Mouse (Mus musculus) neural tube, embryonic 11.5 days (tissue): ENCODE measurements at regions not wholly inside any gene's neighbourhood (a gene's known extent, or its start where the extent isn't known, plus 50 kb on each side); places are given as distances from the start of the nearest gene placed in this dataset.

Source experiments
- ATAC-seq: fragments of 200-750 bp; cut with Nextera tagmentation; 2 replicates; pipeline ENCODE4 v1.8.0; 2017; ENCODE audit warnings: moderate number of reproducible peaks, mild to moderate bottlenecking, moderate TSS enrichment, moderate library complexity; ENCODE audit not compliant: insufficient read depth, low FRiP score, low TSS enrichment
- DNase-seq: peaks from one replicate; pipeline ENCODE4 v3.0.0-alpha.2; 2015; ENCODE audit warnings: low spot score
- H3K27ac ChIP-seq: fragments of 300-500 bp; sonication (generic); 2 replicates; pipeline ENCODE4 v1.5.1; 2014; ENCODE audit warnings: low read depth, mild to moderate bottlenecking, low read length
- H3K27me3 ChIP-seq: fragments of 300-500 bp; sonication (generic); 2 replicates; pipeline ENCODE4 v1.6.1; 2014; ENCODE audit warnings: mild to moderate bottlenecking, low read length, mixed read lengths; ENCODE audit not compliant: control insufficient read depth, insufficient read depth
- H3K36me3 ChIP-seq: fragments of 300-500 bp; sonication (generic); 2 replicates; pipeline ENCODE4 v1.6.1; 2014; ENCODE audit warnings: mild to moderate bottlenecking, low read length, moderate library complexity, mixed read lengths; ENCODE audit not compliant: control insufficient read depth, insufficient read depth
- H3K4me1 ChIP-seq: fragments of 300-500 bp; sonication (generic); 2 replicates; pipeline ENCODE4 v1.6.1; 2014; ENCODE audit warnings: low read length, mixed read lengths; ENCODE audit not compliant: control insufficient read depth, insufficient read depth
- H3K4me2 ChIP-seq: fragments of 300-500 bp; sonication (generic); 2 replicates; pipeline ENCODE4 v1.6.1; 2014; ENCODE audit warnings: low read depth, mild to moderate bottlenecking, moderate library complexity
- H3K4me3 ChIP-seq: fragments of 300-500 bp; sonication (generic); 2 replicates; pipeline ENCODE4 v1.5.1; 2014; ENCODE audit warnings: low read depth, low read length
- H3K9ac ChIP-seq: fragments of 300-500 bp; sonication (generic); 2 replicates; pipeline ENCODE4 v1.6.1; 2014; ENCODE audit warnings: mild to moderate bottlenecking, low read length
- H3K9me3 ChIP-seq: fragments of 300-500 bp; sonication (generic); 2 replicates; pipeline ENCODE4 v1.6.1; 2016; ENCODE audit warnings: low read length; ENCODE audit not compliant: control insufficient read depth
- WGBS: fragments of 180-500 bp; shearing (Covaris S2); extraction: QIAGEN DNeasy Blood & Tissue Kit; methylation state at CpG from one replicate; pipeline ENCODE4 v1.1.7; 2014; 5-methylcytosine and 5-hydroxymethylcytosine counted together

DNA sequence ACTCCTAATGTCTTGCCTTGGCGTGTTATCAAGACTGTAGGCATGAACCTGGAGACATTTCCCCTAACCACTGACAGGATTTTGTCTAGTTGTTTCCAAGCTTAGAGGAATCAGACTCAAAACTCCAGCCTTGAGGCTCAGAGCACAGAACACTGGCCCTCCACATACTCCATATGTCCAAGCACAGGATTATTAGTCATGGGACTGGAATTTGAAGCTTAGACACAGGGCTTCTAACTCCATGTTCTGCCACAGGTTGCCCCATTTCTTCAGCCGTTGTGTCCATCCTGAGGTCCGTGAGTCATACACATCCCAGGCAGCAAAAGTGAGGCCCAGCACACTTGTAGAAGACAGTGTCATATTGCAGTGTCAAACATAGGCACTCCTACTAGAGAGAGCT, 68.9 kb downstream of the Gpr6 start:
- Histone ChIP-seq H3K27ac (no peak overlapping the region), H3K9ac (no peak overlapping the region), H3K4me2 (no peak overlapping the region), H3K4me3 (no peak overlapping the region), H3K27me3 (no peaks in the 10 kb centered on the region), H3K4me1 (no peaks in the 10 kb centered on the region), H3K9me3 (no peaks in the 10 kb centered on the region), H3K36me3 (no peaks in the 10 kb centered on the region)
- 89% methylated on average over 3 of the region's 3 CpGs for whole genome bisulfite sequencing
- no peak for ATAC-seq
- DNase-seq: no peak

DNA sequence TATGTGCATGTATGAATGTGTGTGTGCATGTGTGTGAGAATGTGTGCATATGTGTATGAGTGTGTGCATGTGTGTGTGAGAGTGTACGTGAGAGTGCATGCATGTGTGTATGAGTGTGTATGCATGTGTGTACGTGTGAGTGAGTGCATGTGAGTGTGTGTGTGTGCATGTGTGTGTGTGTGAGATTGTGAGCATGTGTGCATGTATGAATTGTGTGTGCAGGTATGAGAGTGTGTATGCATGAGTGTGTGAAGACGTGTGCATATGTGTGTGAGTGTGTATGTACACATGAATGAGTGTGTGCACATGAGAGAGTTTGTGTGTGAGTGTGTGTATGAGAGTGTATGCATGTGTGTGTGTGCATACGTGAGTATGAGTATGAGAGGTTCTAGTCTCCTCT, 71.1 kb downstream of the Gpr6 start:
- no peak for ATAC-seq
- H3K4me1 ChIP-seq: no peaks in the 10 kb centered on the region
- DNase-seq: no peak
- WGBS: 85% methylated on average over 4 of the region's 4 CpGs
- H3K27ac ChIP-seq: no peak overlapping the region
- no peak overlapping the region for H3K4me2 ChIP-seq
- no peaks in the 10 kb centered on the region for H3K36me3 ChIP-seq
- no peaks in the 10 kb centered on the region for H3K27me3 ChIP-seq
- H3K9me3 ChIP-seq: no peaks in the 10 kb centered on the region
- H3K4me3 ChIP-seq: no peak overlapping the region
- no peak overlapping the region for H3K9ac ChIP-seq

GRCm38 (mm10) chr10:40999486-40999885, 72.6 kb downstream of the Gpr6 start:
- H3K27me3 ChIP-seq: no peaks in the 10 kb centered on the region
- H3K27ac ChIP-seq: no peak overlapping the region
- ATAC-seq (no peak), DNase-seq (no peak)
- no peaks in the 10 kb centered on the region for H3K9me3 ChIP-seq
- no peak overlapping the region for H3K9ac ChIP-seq
- WGBS: 90% methylated on average over 12 of the region's 12 CpGs
- H3K4me2 ChIP-seq: no peak overlapping the region
- no peaks in the 10 kb centered on the region for H3K4me1 ChIP-seq
- H3K36me3 ChIP-seq: no peaks in the 10 kb centered on the region
- no peak overlapping the region for H3K4me3 ChIP-seq

DNA sequence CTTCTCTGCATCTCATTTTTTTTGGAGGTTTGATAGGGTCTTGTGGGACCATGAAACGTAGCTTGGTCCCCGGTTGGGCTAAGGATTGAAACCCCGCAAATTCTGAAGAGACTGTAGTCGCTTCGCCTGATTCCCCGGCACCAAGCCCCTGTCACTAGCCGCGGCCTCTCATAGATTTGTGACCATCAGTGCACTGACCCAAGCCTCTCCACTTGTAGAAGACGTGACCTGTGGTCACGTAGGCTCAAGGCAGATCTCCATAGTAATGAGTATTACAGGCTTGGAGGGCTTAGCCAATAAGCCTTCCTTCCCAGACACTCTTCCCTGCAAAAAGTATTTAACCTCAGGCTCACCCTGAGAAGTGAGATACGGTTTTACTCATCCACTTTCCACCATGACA, 73.3 kb downstream of the Gpr6 start:
- H3K4me3 ChIP-seq: no peak overlapping the region
- ATAC-seq (no peak), DNase-seq (no peak)
- no peaks in the 10 kb centered on the region for H3K36me3 ChIP-seq
- H3K4me2 ChIP-seq: no peak overlapping the region
- 84% methylated on average over 11 of the region's 11 CpGs for WGBS
- no peak overlapping the region for H3K9ac ChIP-seq
- no peaks in the 10 kb centered on the region for H3K27me3 ChIP-seq
- H3K9me3 ChIP-seq: no peaks in the 10 kb centered on the region
- H3K4me1 ChIP-seq: no peaks in the 10 kb centered on the region
- no peak overlapping the region for H3K27ac ChIP-seq

DNA sequence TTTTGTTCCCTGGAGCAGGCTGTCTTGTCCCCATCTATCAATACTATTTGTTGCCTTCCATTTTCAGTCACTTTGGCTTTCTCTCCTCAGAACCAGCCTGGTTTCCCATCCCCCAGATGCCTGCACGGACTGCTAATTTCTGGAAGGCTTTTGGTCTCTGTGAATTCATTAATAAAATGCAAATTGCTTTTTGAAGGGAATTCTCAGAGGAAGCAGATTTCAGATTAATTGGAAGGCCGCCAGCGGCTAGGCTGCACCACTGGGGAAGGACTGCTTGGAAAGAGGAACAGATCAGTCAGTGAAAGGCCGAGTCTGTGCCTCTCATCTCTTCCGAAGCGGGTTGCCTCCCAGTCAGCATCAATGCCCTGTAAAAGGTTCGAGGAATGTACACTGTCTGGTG, 73.8 kb downstream of the Gpr6 start:
- Histone ChIP-seq H3K4me3 (no peak overlapping the region), H3K4me1 (no peaks in the 10 kb centered on the region), H3K27me3 (no peaks in the 10 kb centered on the region), H3K36me3 (no peaks in the 10 kb centered on the region), H3K4me2 (no peak overlapping the region), H3K9ac (no peak overlapping the region), H3K9me3 (no peaks in the 10 kb centered on the region), H3K27ac (0 out of 2 replicates have a peak overlapping the region, but pooled peaks have one; percentile 39)
- 62% methylated on average over 7 of the region's 7 CpGs for WGBS
- DNase-seq (peak; percentile 45), ATAC-seq (peak; percentile 67; the same call in 1 of the 2 replicates)

DNA sequence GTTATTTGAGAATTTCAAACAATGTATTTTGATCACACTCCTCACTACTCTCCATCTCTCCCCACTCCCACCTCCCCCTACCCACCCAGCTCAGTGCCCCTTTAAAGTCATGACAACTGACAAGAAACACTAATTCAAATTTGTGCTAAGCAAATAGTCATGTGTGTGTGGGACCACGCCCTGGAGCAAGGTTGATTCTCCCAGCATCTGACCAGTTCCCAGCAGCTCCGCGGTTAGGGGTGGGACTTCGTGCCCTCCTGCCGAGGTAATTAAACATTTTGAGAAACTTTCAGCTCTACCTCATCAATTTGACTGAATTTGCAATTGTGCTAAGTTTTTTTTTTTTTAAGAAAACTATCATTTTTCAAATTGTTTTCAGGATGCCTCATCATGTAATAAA, 74.5 kb downstream of the Gpr6 start:
- H3K9me3 ChIP-seq: no peaks in the 10 kb centered on the region
- 59% methylated on average over 5 of the region's 5 CpGs for WGBS
- H3K36me3 ChIP-seq: no peaks in the 10 kb centered on the region
- H3K9ac ChIP-seq: no peak overlapping the region
- no peak for ATAC-seq
- H3K4me2 ChIP-seq: no peak overlapping the region
- H3K27me3 ChIP-seq: no peaks in the 10 kb centered on the region
- DNase-seq: no peak
- no peak overlapping the region for H3K4me3 ChIP-seq
- H3K27ac ChIP-seq: no peak overlapping the region
- no peaks in the 10 kb centered on the region for H3K4me1 ChIP-seq
